Mouse (Mus musculus): ENCODE measurements around the gene Gm11937. TPM values are rescaled to one million over a fixed set of nuclear protein-coding genes. Genes with fewer than 3 reads are reported as not detected.
"Not testable (repeated sequence)": the region's sequence is repeated elsewhere in the genome, so short reads cannot be mapped to it uniquely, and the experiment has no call there.

Gm11937 gene
- not detected in 2 replicates for polyA plus RNA-seq (2015; fragmentation: Nextera tagmentation; extraction: Ambion mirVana)

- not testable (repeated sequence) for DNase-seq (ENCODE audit: low spot score); H3K36me3 ChIP-seq (ENCODE audit: insufficient read depth, low read length); H3K9me3 ChIP-seq (replicated peaks; ENCODE audit: low read length); H3K4me1 ChIP-seq (replicated peaks; ENCODE audit: insufficient read depth, low read length); H3K4me2 ChIP-seq (ENCODE audit: low read length); H3K27me3 ChIP-seq (ENCODE audit: insufficient read depth, low read length); H3K9ac ChIP-seq (ENCODE audit: low read depth, low read length); ATAC-seq (replicated peaks; ENCODE audit: low FRiP score, low read depth); H3K4me3 ChIP-seq (replicated peaks; ENCODE audit: low read depth, low read length); H3K27ac ChIP-seq
- 55% methylated on average over 1 of the region's 2 CpGs for WGBS
Measured at GRCm38 (mm10) chr11:99610089-99610488, at the start of gene Gm11937. Gm11937 (minus strand) TSS chr11:99610189.

DNA sequence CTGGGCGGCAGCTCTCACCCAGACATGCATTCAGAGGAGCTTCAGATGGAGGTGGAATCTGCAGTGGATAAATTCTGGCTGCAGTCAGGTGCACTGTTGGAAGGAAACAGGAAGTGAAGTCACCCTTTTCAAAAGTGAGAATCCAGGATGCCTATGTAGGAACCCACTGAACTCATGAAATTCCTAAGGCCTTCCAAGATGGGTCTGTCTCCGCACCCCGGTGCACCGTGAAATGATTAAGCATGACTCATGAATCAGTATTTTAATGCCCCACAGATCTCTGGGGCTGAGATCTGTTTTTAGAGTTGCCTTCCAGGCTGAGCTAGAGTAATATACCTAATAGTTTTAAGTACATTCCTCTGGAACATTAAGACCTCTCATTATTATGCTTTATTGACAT, 49.3 kb upstream of the Gm11937 start:
- Histone ChIP-seq H3K36me3 (ENCODE audit: insufficient read depth, low read length) (no peaks in the 10 kb centered on the region), H3K4me3 (replicated peaks; ENCODE audit: low read depth, low read length) (no peak overlapping the region), H3K27me3 (ENCODE audit: insufficient read depth, low read length) (no peaks in the 10 kb centered on the region), H3K4me1 (replicated peaks; ENCODE audit: insufficient read depth, low read length) (no peaks in the 10 kb centered on the region), H3K4me2 (ENCODE audit: low read length) (no peak overlapping the region), H3K27ac (no peak overlapping the region), H3K9ac (ENCODE audit: low read depth, low read length) (no peak overlapping the region), H3K9me3 (replicated peaks; ENCODE audit: low read length) (no peaks in the 10 kb centered on the region)
- WGBS, result 70% methylated on average over 4 of the region's 4 CpGs
- no peak for ATAC-seq (replicated peaks; ENCODE audit: low FRiP score, low read depth)
- no peak for DNase-seq (ENCODE audit: low spot score)
- TF ChIP-seq CTCF (IDR thresholded peaks at IDR 0.05; ENCODE audit: low read depth), result no peak

DNA sequence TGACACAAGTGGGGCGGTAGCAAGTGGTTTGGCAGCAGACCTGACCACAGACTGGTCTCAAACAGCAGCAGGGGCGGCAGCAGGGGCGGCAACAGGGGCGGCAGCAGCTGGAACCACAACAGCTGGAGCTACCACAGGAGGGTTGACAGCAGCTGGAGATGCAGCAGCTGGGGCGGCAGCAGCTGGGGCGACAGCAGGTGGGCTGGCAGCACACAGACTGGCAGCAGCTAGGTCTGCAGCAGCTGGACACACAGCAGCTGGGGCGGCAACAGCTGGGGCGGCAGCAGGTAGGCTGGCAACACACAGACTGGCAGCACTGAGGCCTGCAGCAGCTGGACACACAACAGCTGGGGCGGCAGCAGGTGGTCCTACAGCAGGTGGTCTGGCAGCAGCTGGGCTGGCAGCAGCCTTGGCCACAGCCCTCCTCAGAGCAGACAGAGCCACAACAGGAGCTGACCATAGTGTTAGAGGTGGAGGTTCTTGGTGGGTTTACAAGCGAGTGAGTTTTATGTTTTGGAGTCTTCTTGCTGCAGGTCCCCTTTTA, 48.5 kb upstream of the Gm11937 start, which contains the start of gene Gm11563:
Gene Gm11563, minus strand, starts transcription at position 494 of the 544 bp plus-strand sequence.
- not testable (repeated sequence) for H3K27me3 ChIP-seq (ENCODE audit: insufficient read depth, low read length); H3K9ac ChIP-seq (ENCODE audit: low read depth, low read length); H3K9me3 ChIP-seq (replicated peaks; ENCODE audit: low read length); H3K4me2 ChIP-seq (ENCODE audit: low read length); H3K27ac ChIP-seq; ATAC-seq (replicated peaks; ENCODE audit: low FRiP score, low read depth); H3K4me1 ChIP-seq (replicated peaks; ENCODE audit: insufficient read depth, low read length); H3K36me3 ChIP-seq (ENCODE audit: insufficient read depth, low read length); H3K4me3 ChIP-seq (replicated peaks; ENCODE audit: low read depth, low read length); DNase-seq (ENCODE audit: low spot score)
- 54% methylated on average over 10 of the region's 10 CpGs for WGBS

- Histone ChIP-seq H3K27ac (no peak overlapping the region), H3K27me3 (ENCODE audit: insufficient read depth, low read length) (no peaks in the 10 kb centered on the region), H3K36me3 (ENCODE audit: insufficient read depth, low read length) (no peaks in the 10 kb centered on the region), H3K9me3 (replicated peaks; ENCODE audit: low read length) (no peaks in the 10 kb centered on the region), H3K9ac (ENCODE audit: low read depth, low read length) (no peak overlapping the region), H3K4me3 (replicated peaks; ENCODE audit: low read depth, low read length) (no peak overlapping the region), H3K4me2 (ENCODE audit: low read length) (no peak overlapping the region), H3K4me1 (replicated peaks; ENCODE audit: insufficient read depth, low read length) (no peaks in the 10 kb centered on the region)
- WGBS, result 42% methylated on average over 5 of the region's 5 CpGs
- ATAC-seq (replicated peaks; ENCODE audit: low FRiP score, low read depth) (no peak), DNase-seq (ENCODE audit: low spot score) (no peak)
- no peak for TF ChIP-seq CTCF (IDR thresholded peaks at IDR 0.05; ENCODE audit: low read depth)
Measured at GRCm38 (mm10) chr11:99657051-99657450, 47.1 kb upstream of the Gm11937 start.

DNA sequence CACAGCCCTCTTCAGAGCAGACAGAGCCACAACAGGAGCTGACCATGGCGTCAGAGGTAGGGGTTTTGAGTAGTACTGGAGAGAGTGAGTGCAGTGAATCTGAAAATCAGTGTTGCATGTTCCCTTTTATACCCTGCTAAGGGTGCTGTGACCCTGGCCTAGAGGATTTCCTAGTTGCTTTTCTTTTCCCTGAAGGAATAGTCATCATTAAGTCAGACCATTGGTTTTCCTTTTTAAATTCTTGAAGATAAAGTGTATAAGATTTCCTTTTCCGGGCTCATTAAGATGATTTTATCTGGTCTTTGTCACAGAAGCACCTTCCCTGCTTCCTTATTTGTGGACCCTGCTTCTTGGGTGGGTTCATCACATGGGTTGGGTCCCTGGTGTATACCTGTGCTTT, 40.1 kb upstream of the Gm11937 start, which contains the start of gene Gm11555:
Gene Gm11555, minus strand, starts transcription at position 101 of the 400 bp plus-strand sequence.
- no peak within 1 kb of the TSS for H3K4me3 ChIP-seq (replicated peaks; ENCODE audit: low read depth, low read length)
- DNase-seq (ENCODE audit: low spot score) (no peak), ATAC-seq (replicated peaks; ENCODE audit: low FRiP score, low read depth) (no peak)
- no peaks in the 10 kb centered on the region for H3K4me1 ChIP-seq (replicated peaks; ENCODE audit: insufficient read depth, low read length)
- no peak within 1 kb of the TSS for H3K9ac ChIP-seq (ENCODE audit: low read depth, low read length)
- H3K27ac ChIP-seq, result no peak within 1 kb of the TSS
- H3K9me3 ChIP-seq (replicated peaks; ENCODE audit: low read length), result no peaks in the 10 kb centered on the region
- WGBS, result 85% methylated on average over 2 of the region's 2 CpGs
- H3K4me2 ChIP-seq (ENCODE audit: low read length), result no peak within 1 kb of the TSS
- no peaks in the 10 kb centered on the region for H3K36me3 ChIP-seq (ENCODE audit: insufficient read depth, low read length)
- no peaks in the 10 kb centered on the region for H3K27me3 ChIP-seq (ENCODE audit: insufficient read depth, low read length)
- no peak for TF ChIP-seq CTCF (IDR thresholded peaks at IDR 0.05; ENCODE audit: low read depth)

DNA sequence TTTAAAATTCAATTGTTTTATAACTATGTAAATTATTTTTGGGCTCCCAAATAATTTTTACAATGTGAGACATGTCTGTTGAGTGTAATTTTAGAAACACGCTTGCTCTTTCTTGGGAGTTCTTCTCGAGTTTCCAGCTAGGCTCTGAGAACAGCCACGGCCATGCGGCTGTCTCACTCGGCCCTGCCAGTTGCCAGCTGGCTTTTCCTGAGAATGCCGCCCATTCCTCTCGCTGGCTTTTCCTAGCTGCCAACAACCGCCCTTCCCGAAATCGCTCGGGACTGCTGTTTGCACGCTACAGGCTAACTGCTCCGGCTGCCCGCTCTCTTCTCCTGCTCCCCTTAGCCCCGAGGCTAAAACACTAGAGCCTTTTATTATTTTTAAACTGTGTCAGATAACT, 36.5 kb upstream of the Gm11937 start:
- Histone ChIP-seq H3K4me2 (ENCODE audit: low read length) (no peak overlapping the region), H3K27ac (no peak overlapping the region), H3K27me3 (ENCODE audit: insufficient read depth, low read length) (no peaks in the 10 kb centered on the region), H3K9ac (ENCODE audit: low read depth, low read length) (no peak overlapping the region), H3K4me1 (replicated peaks; ENCODE audit: insufficient read depth, low read length) (no peaks in the 10 kb centered on the region), H3K4me3 (replicated peaks; ENCODE audit: low read depth, low read length) (no peak overlapping the region), H3K9me3 (replicated peaks; ENCODE audit: low read length) (no peaks in the 10 kb centered on the region), H3K36me3 (ENCODE audit: insufficient read depth, low read length) (no peaks in the 10 kb centered on the region)
- 77% methylated on average over 15 of the region's 15 CpGs for WGBS
- DNase-seq (ENCODE audit: low spot score) (no peak), ATAC-seq (replicated peaks; ENCODE audit: low FRiP score, low read depth) (no peak)
- no peak for TF ChIP-seq CTCF (IDR thresholded peaks at IDR 0.05; ENCODE audit: low read depth)

DNA sequence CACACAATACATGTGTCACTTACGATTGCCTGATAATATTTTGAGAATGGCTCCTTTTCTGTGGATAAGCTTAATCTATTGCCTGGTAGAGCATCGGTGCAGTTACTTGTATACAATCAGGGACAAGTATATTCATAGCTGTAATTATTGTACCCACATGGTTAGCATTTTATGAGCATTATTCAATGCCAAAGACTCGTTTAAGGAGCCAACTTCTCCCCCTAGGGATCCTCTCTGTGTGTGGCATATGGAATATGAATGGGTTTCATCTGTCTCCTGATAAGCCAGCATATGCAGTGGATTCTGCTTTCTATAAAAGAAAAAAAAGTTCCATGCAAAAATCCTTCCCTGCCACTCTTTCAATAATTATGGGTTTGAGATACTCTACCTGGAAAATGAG, 34.4 kb upstream of the Gm11937 start:
- no peak overlapping the region for H3K4me3 ChIP-seq (replicated peaks; ENCODE audit: low read depth, low read length)
- H3K4me1 ChIP-seq (replicated peaks; ENCODE audit: insufficient read depth, low read length), result no peaks in the 10 kb centered on the region
- H3K9ac ChIP-seq (ENCODE audit: low read depth, low read length), result no peak overlapping the region
- no peak overlapping the region for H3K4me2 ChIP-seq (ENCODE audit: low read length)
- H3K36me3 ChIP-seq (ENCODE audit: insufficient read depth, low read length), result no peaks in the 10 kb centered on the region
- DNase-seq (ENCODE audit: low spot score) (no peak), ATAC-seq (replicated peaks; ENCODE audit: low FRiP score, low read depth) (no peak)
- TF ChIP-seq CTCF (IDR thresholded peaks at IDR 0.05; ENCODE audit: low read depth), result no peak
- no peak overlapping the region for H3K27ac ChIP-seq
- WGBS, result 75% methylated on average over 3 of the region's 3 CpGs
- no peaks in the 10 kb centered on the region for H3K9me3 ChIP-seq (replicated peaks; ENCODE audit: low read length)
- H3K27me3 ChIP-seq (ENCODE audit: insufficient read depth, low read length), result no peaks in the 10 kb centered on the region

GRCm38 (mm10) chr11:99643635-99644139, 33.7 kb upstream of the Gm11937 start, which contains the start of gene Krtap4-7:
Krtap4-7 (minus strand) TSS chr11:99644089.
- not testable (repeated sequence) for ATAC-seq (replicated peaks; ENCODE audit: low FRiP score, low read depth); H3K4me1 ChIP-seq (replicated peaks; ENCODE audit: insufficient read depth, low read length)
- WGBS, result 77% methylated on average over 8 of the region's 9 CpGs

More at GRCm38 (mm10) chr11:99643635-99644139, 33.7 kb upstream of the Gm11937 start, which contains the start of gene Krtap4-7:
- not testable (repeated sequence) for H3K36me3 ChIP-seq (ENCODE audit: insufficient read depth, low read length); H3K9me3 ChIP-seq (replicated peaks; ENCODE audit: low read length); DNase-seq (ENCODE audit: low spot score); H3K4me3 ChIP-seq (replicated peaks; ENCODE audit: low read depth, low read length); H3K27ac ChIP-seq; H3K4me2 ChIP-seq (ENCODE audit: low read length); H3K9ac ChIP-seq (ENCODE audit: low read depth, low read length); H3K27me3 ChIP-seq (ENCODE audit: insufficient read depth, low read length)
